Mouse (Mus musculus): ENCODE results near the gene Apol6. TPM values are rescaled to one million over a fixed set of nuclear protein-coding genes. Genes with fewer than 3 reads are reported as not detected.

Apol6 gene
- polyA plus RNA-seq, 1 experiment: 0.39 TPM

GRCm38 (mm10) chr15:77037278-77038161 is 7.0 kb upstream of the Apol6 start:
- Histone ChIP-seq H3K36me3 (ENCODE audit: control insufficient read depth, insufficient read depth, low read length) (no peaks in the 10 kb centered on the region), H3K4me3 (ENCODE audit: low read depth, low read length) (no peak overlapping the region), H3K4me1 (ENCODE audit: control insufficient read depth, insufficient read depth, insufficient read length, low read length) (peaks cover 10% of the 10 kb centered on the region; the same call in 1 of the 2 replicates), H3K27ac (ENCODE audit: insufficient read depth, low read depth, low read length) (peak overlapping the region; percentile 92), H3K27me3 (ENCODE audit: control insufficient read depth, insufficient read depth, low read length) (no peaks in the 10 kb centered on the region)
- TF ChIP-seq POLR2A (IDR thresholded peaks at IDR 0.05; ENCODE audit: low read depth, low read length): no peak
- TF ChIP-seq CTCF (IDR thresholded peaks at IDR 0.05; ENCODE audit: extremely low read depth, insufficient read length, insufficient replicate concordance, low read depth, low read length): no peak
- 48% methylated on average over 11 of the region's 11 CpGs for WGBS

GRCm38 (mm10) chr15:77039211-77039700 is 5.3 kb upstream of the Apol6 start:
- 84% methylated on average over 8 of the region's 9 CpGs for WGBS
- Histone ChIP-seq H3K27me3 (ENCODE audit: control insufficient read depth, insufficient read depth, low read length) (no peaks in the 10 kb centered on the region), H3K4me3 (ENCODE audit: low read depth, low read length) (no peak overlapping the region), H3K36me3 (ENCODE audit: control insufficient read depth, insufficient read depth, low read length) (no peaks in the 10 kb centered on the region), H3K4me1 (ENCODE audit: control insufficient read depth, insufficient read depth, insufficient read length, low read length) (peaks cover 10% of the 10 kb centered on the region; the same call in 1 of the 2 replicates), H3K27ac (ENCODE audit: insufficient read depth, low read depth, low read length) (no peak overlapping the region)
- TF ChIP-seq CTCF (IDR thresholded peaks at IDR 0.05; ENCODE audit: extremely low read depth, insufficient read length, insufficient replicate concordance, low read depth, low read length) (no peak), POLR2A (IDR thresholded peaks at IDR 0.05; ENCODE audit: low read depth, low read length) (no peak)

- TF ChIP-seq POLR2A (IDR thresholded peaks at IDR 0.05; ENCODE audit: low read depth, low read length) (no peak), CTCF (IDR thresholded peaks at IDR 0.05; ENCODE audit: extremely low read depth, insufficient read length, insufficient replicate concordance, low read depth, low read length) (no peak)
- H3K4me3 ChIP-seq (ENCODE audit: low read depth, low read length): no peak overlapping the region
These were observed 3.7 kb upstream of the Apol6 start for GRCm38 (mm10) chr15:77040784-77041183.

GRCm38 (mm10) chr15:77045609-77046008 is 1.1 kb downstream of the Apol6 start:
- H3K27me3 ChIP-seq (ENCODE audit: control insufficient read depth, insufficient read depth, low read length): no peaks in the 10 kb centered on the region
- TF ChIP-seq POLR2A (IDR thresholded peaks at IDR 0.05; ENCODE audit: low read depth, low read length) (no peak), CTCF (IDR thresholded peaks at IDR 0.05; ENCODE audit: extremely low read depth, insufficient read length, insufficient replicate concordance, low read depth, low read length) (no peak)
- H3K4me1 ChIP-seq (ENCODE audit: control insufficient read depth, insufficient read depth, insufficient read length, low read length): peaks cover 3% of the 10 kb centered on the region; the same call in 1 of the 2 replicates
- H3K36me3 ChIP-seq (ENCODE audit: control insufficient read depth, insufficient read depth, low read length): no peaks in the 10 kb centered on the region
- H3K4me3 ChIP-seq (ENCODE audit: low read depth, low read length): no peak overlapping the region
- no peak overlapping the region for H3K27ac ChIP-seq (ENCODE audit: insufficient read depth, low read depth, low read length)
- 36% methylated on average over 10 of the region's 10 CpGs for WGBS

More at GRCm38 (mm10) chr15:77040784-77041183, 3.7 kb upstream of the Apol6 start:
- WGBS: 57% methylated on average over 3 of the region's 3 CpGs
- H3K27me3 ChIP-seq (ENCODE audit: control insufficient read depth, insufficient read depth, low read length): no peaks in the 10 kb centered on the region
- no peak overlapping the region for H3K27ac ChIP-seq (ENCODE audit: insufficient read depth, low read depth, low read length)
- H3K36me3 ChIP-seq (ENCODE audit: control insufficient read depth, insufficient read depth, low read length): no peaks in the 10 kb centered on the region
- H3K4me1 ChIP-seq (ENCODE audit: control insufficient read depth, insufficient read depth, insufficient read length, low read length): peaks cover 11% of the 10 kb centered on the region; the same call in 1 of the 2 replicates

GRCm38 (mm10) chr15:77050570-77050969 is 6.0 kb downstream of the Apol6 start, which contains the start of gene Mb:
TSS of gene Mb (minus strand) at chr15:77050670.
- 94% methylated on average over 10 of the region's 10 CpGs for WGBS
- TF ChIP-seq CTCF (IDR thresholded peaks at IDR 0.05; ENCODE audit: extremely low read depth, insufficient read length, insufficient replicate concordance, low read depth, low read length): no peak
- no peak for TF ChIP-seq POLR2A (IDR thresholded peaks at IDR 0.05; ENCODE audit: low read depth, low read length)
- H3K4me1 ChIP-seq (ENCODE audit: control insufficient read depth, insufficient read depth, insufficient read length, low read length): peaks cover 11% of the 10 kb centered on the region; the same call in 1 of the 2 replicates
- H3K27ac ChIP-seq (ENCODE audit: insufficient read depth, low read depth, low read length): no peak within 1 kb of the TSS
- no peaks in the 10 kb centered on the region for H3K27me3 ChIP-seq (ENCODE audit: control insufficient read depth, insufficient read depth, low read length)
- H3K4me3 ChIP-seq (ENCODE audit: low read depth, low read length): no peak within 1 kb of the TSS
- H3K36me3 ChIP-seq (ENCODE audit: control insufficient read depth, insufficient read depth, low read length): no peaks in the 10 kb centered on the region

- Histone ChIP-seq H3K36me3 (ENCODE audit: control insufficient read depth, insufficient read depth, low read length) (no peaks in the 10 kb centered on the region), H3K4me1 (ENCODE audit: control insufficient read depth, insufficient read depth, insufficient read length, low read length) (peaks cover 11% of the 10 kb centered on the region; the same call in 1 of the 2 replicates), H3K4me3 (ENCODE audit: low read depth, low read length) (no peak overlapping the region), H3K27ac (ENCODE audit: insufficient read depth, low read depth, low read length) (no peak overlapping the region), H3K27me3 (ENCODE audit: control insufficient read depth, insufficient read depth, low read length) (no peaks in the 10 kb centered on the region)
- WGBS: 26% methylated on average over 1 of the region's 1 CpGs
- TF ChIP-seq POLR2A (IDR thresholded peaks at IDR 0.05; ENCODE audit: low read depth, low read length) (no peak), CTCF (IDR thresholded peaks at IDR 0.05; ENCODE audit: extremely low read depth, insufficient read length, insufficient replicate concordance, low read depth, low read length) (no peak)
These were observed 7.6 kb downstream of the Apol6 start for GRCm38 (mm10) chr15:77052176-77052575.

GRCm38 (mm10) chr15:77053021-77053420 is 8.5 kb downstream of the Apol6 start:
- TF ChIP-seq CTCF (IDR thresholded peaks at IDR 0.05; ENCODE audit: extremely low read depth, insufficient read length, insufficient replicate concordance, low read depth, low read length) (no peak), POLR2A (IDR thresholded peaks at IDR 0.05; ENCODE audit: low read depth, low read length) (no peak)
- Histone ChIP-seq H3K36me3 (ENCODE audit: control insufficient read depth, insufficient read depth, low read length) (no peaks in the 10 kb centered on the region), H3K4me3 (ENCODE audit: low read depth, low read length) (no peak overlapping the region), H3K27ac (ENCODE audit: insufficient read depth, low read depth, low read length) (no peak overlapping the region), H3K4me1 (ENCODE audit: control insufficient read depth, insufficient read depth, insufficient read length, low read length) (peaks cover 15% of the 10 kb centered on the region; the same call in 1 of the 2 replicates), H3K27me3 (ENCODE audit: control insufficient read depth, insufficient read depth, low read length) (no peaks in the 10 kb centered on the region)
- WGBS: 83% methylated on average over 1 of the region's 1 CpGs

Measured in small intestine, adult 2 months (tissue).